Mouse (Mus musculus) MEL (cell line): Measurements from ENCODE around the gene Fundc1. TPM values are rescaled to one million over a fixed set of nuclear protein-coding genes. Genes with fewer than 3 reads are reported as not detected.

Experiments used
- DNase-seq: peaks from one replicate; pipeline ENCODE4 v3.0.0; 2011; ENCODE audit warnings: low read depth, low spot score
- H3K27ac ChIP-seq: 2 replicates; pipeline ENCODE4 v1.5.1; 2012; ENCODE audit warnings: low read depth, mild to moderate bottlenecking, control low read depth, low read length, moderate library complexity; ENCODE audit not compliant: control insufficient read depth
- H3K27me3 ChIP-seq, 2 experiments: fragments of 150-350 bp in 1 of 2; sonication (generic) in 1 of 2; 2 replicates each; pipeline ENCODE4 v1.6.1; 2012; ENCODE audit warnings: low read length in 2 of 2, mild to moderate bottlenecking in 2 of 2, improper control_type of control experiment in 1 of 2, moderate library complexity in 1 of 2; ENCODE audit not compliant: insufficient read depth in 2 of 2, control insufficient read depth in 1 of 2
- H3K36me3 ChIP-seq, 2 experiments: 2 replicates each; pipeline ENCODE4 v1.6.1; 2012 to 2014; ENCODE audit warnings: low read length in 2 of 2, improper control_type of control experiment in 1 of 2, inconsistent platforms in 1 of 2, mild to moderate bottlenecking in 1 of 2; ENCODE audit not compliant: insufficient read depth in 2 of 2, control insufficient read depth in 1 of 2
- H3K4me1 ChIP-seq, 2 experiments: fragments of 150-350 bp in 1 of 2; sonication (generic) in 1 of 2; 2 replicates each; pipeline ENCODE4 v1.6.1; 2012; ENCODE audit warnings: low read length in 2 of 2, improper control_type of control experiment in 1 of 2, mild to moderate bottlenecking in 1 of 2; ENCODE audit not compliant: insufficient read depth in 2 of 2, control insufficient read depth in 1 of 2
- H3K4me3 ChIP-seq, 2 experiments: fragments of 150-350 bp in 1 of 2; sonication (generic) in 1 of 2; 2 replicates each; pipeline ENCODE4 v1.5.1; 2012; ENCODE audit warnings: low read depth in 2 of 2, low read length in 2 of 2, mild to moderate bottlenecking in 2 of 2, moderate library complexity in 2 of 2, control low read depth in 1 of 2, improper control_type of control experiment in 1 of 2; ENCODE audit not compliant: control insufficient read depth in 1 of 2, insufficient read depth in 1 of 2
- H3K79me2 ChIP-seq: 2 replicates; pipeline ENCODE4 v1.6.1; 2012; ENCODE audit warnings: mild to moderate bottlenecking, low read length, moderate library complexity; ENCODE audit not compliant: control insufficient read depth, poor library complexity, insufficient read depth
- H3K9ac ChIP-seq: 2 replicates; pipeline ENCODE4 v1.6.1; 2012; ENCODE audit warnings: low read depth, mild to moderate bottlenecking, control low read depth, low read length, moderate library complexity; ENCODE audit not compliant: control insufficient read depth, poor library complexity, severe bottlenecking
- H3K9me3 ChIP-seq: fragments of 150-350 bp; sonication (generic); replicated peaks from 2 replicates; pipeline ENCODE4 v1.6.1; 2012; ENCODE audit warnings: mild to moderate bottlenecking, low read length, improper control_type of control experiment, moderate library complexity; ENCODE audit not compliant: insufficient read depth
- CHD1 ChIP-seq: IDR thresholded peaks from 2 replicates; pipeline ENCODE4 v1.6.1; 2012; ENCODE audit warnings: low read depth, mild to moderate bottlenecking, inconsistent platforms, low read length, improper control_type of control experiment
- ELF1 ChIP-seq: IDR thresholded peaks from 2 replicates; pipeline ENCODE4 v1.6.1; 2014; ENCODE audit warnings: low read depth, mild to moderate bottlenecking, inconsistent platforms, low read length, improper control_type of control experiment, moderate library complexity
- EP300 ChIP-seq, 2 experiments: IDR thresholded peaks; 2 replicates each; pipeline ENCODE4 v1.6.1; 2011; ENCODE audit warnings: improper control_type of control experiment in 2 of 2, low read length in 2 of 2, low read depth in 1 of 2, mild to moderate bottlenecking in 1 of 2
- GABPA ChIP-seq: IDR thresholded peaks from 2 replicates; pipeline ENCODE4 v1.6.1; 2012; ENCODE audit warnings: low read depth, mild to moderate bottlenecking, inconsistent platforms, low read length, improper control_type of control experiment, moderate library complexity
- GATA1 ChIP-seq: IDR thresholded peaks from 2 replicates; pipeline ENCODE4 v1.6.1; 2011; ENCODE audit warnings: low read depth, low read length, improper control_type of control experiment
- HCFC1 ChIP-seq: IDR thresholded peaks from 2 replicates; pipeline ENCODE4 v1.6.1; 2012; ENCODE audit warnings: low read depth, mild to moderate bottlenecking, inconsistent platforms, low read length, improper control_type of control experiment, moderate library complexity
- KAT2A ChIP-seq: conservative IDR thresholded peaks from 2 replicates; pipeline ENCODE4 v1.6.1; 2012; ENCODE audit warnings: low read depth, low read length, improper control_type of control experiment, inconsistent platforms
- MAFK ChIP-seq: IDR thresholded peaks from 2 replicates; pipeline ENCODE4 v1.6.1; 2011; ENCODE audit warnings: low read depth, mild to moderate bottlenecking, low read length, improper control_type of control experiment, borderline replicate concordance
- MAX ChIP-seq: IDR thresholded peaks from 2 replicates; pipeline ENCODE4 v1.6.1; 2011; ENCODE audit warnings: low read length, improper control_type of control experiment
- MYC ChIP-seq: IDR thresholded peaks from 2 replicates; pipeline ENCODE4 v1.6.1; 2011; ENCODE audit warnings: low read depth, mild to moderate bottlenecking, low read length, improper control_type of control experiment, moderate library complexity
- NRF1 ChIP-seq: IDR thresholded peaks from 2 replicates; pipeline ENCODE4 v1.6.1; 2014; ENCODE audit warnings: low read depth, mild to moderate bottlenecking, inconsistent platforms, low read length, improper control_type of control experiment, moderate library complexity; ENCODE audit not compliant: poor library complexity, insufficient read depth, severe bottlenecking
- POLR2AphosphoS2 ChIP-seq: IDR thresholded peaks from 2 replicates; pipeline ENCODE4 v1.6.1; 2011; ENCODE audit warnings: low read length, improper control_type of control experiment
- POLR2AphosphoS5 ChIP-seq: IDR thresholded peaks from 2 replicates; pipeline ENCODE4 v1.6.1; 2012; ENCODE audit warnings: low read depth, borderline replicate concordance, mild to moderate bottlenecking, inconsistent platforms, low read length, moderate library complexity, mixed read lengths
- SIN3A ChIP-seq: IDR thresholded peaks from 2 replicates; pipeline ENCODE4 v1.6.1; 2012; ENCODE audit warnings: low read length, improper control_type of control experiment, inconsistent platforms
- SMC3 ChIP-seq: IDR thresholded peaks from 2 replicates; pipeline ENCODE4 v1.6.1; 2011; ENCODE audit warnings: low read depth, low read length, improper control_type of control experiment
- TBP ChIP-seq: IDR thresholded peaks from 2 replicates; pipeline ENCODE4 v1.8.0; 2011; ENCODE audit warnings: low read depth, low read length, improper control_type of control experiment
- UBTF ChIP-seq: IDR thresholded peaks from 2 replicates; pipeline ENCODE4 v1.6.1; 2012; ENCODE audit warnings: low read depth, mild to moderate bottlenecking, inconsistent platforms, low read length, improper control_type of control experiment, moderate library complexity, borderline replicate concordance; ENCODE audit not compliant: insufficient read depth
- ZC3H11A ChIP-seq: IDR thresholded peaks from 2 replicates; pipeline ENCODE4 v1.6.1; 2012; ENCODE audit warnings: low read depth, mild to moderate bottlenecking, inconsistent platforms, low read length, improper control_type of control experiment
- ZKSCAN1 ChIP-seq: IDR thresholded peaks from 2 replicates; pipeline ENCODE4 v1.6.1; 2012; ENCODE audit warnings: low read depth, mild to moderate bottlenecking, inconsistent platforms, low read length, improper control_type of control experiment, moderate library complexity
- ZMIZ1 ChIP-seq: IDR thresholded peaks from 2 replicates; pipeline ENCODE4 v1.6.1; 2012; ENCODE audit warnings: low read depth, mild to moderate bottlenecking, inconsistent platforms, low read length, improper control_type of control experiment, moderate library complexity
- ZNF384 ChIP-seq: IDR thresholded peaks from 2 replicates; pipeline ENCODE4 v1.6.1; 2012; ENCODE audit warnings: low read depth, mild to moderate bottlenecking, inconsistent platforms, low read length, improper control_type of control experiment
- polyA plus RNA-seq, 2 experiments: library from polyadenylated mRNA; stranded (reverse) in 1 of 2; unstranded in 1 of 2; fragments of >175 nt in 1 of 2; fragments of >200 nt in 1 of 2; gene quantifications; 2 replicates each; pipeline versions ENCODE4 v1.2.1 to v1.2.4; 2012; ENCODE audit warnings: low replicate concordance in 2 of 2, low read depth in 1 of 2; ENCODE audit not compliant: insufficient read length in 2 of 2, insufficient read depth in 1 of 2, missing spikeins in 1 of 2
- total RNA-seq: library from RNA; depleted of rRNA; stranded (reverse); fragments of 300-350 nt; gene quantifications from 2 replicates; pipeline ENCODE4 v1.2.3, GENCODE M21; 2012

Gene Fundc1
- total and polyA plus RNA-seq, 3 experiments: 18.3 to 29.4 TPM; not detected in 1

DNA sequence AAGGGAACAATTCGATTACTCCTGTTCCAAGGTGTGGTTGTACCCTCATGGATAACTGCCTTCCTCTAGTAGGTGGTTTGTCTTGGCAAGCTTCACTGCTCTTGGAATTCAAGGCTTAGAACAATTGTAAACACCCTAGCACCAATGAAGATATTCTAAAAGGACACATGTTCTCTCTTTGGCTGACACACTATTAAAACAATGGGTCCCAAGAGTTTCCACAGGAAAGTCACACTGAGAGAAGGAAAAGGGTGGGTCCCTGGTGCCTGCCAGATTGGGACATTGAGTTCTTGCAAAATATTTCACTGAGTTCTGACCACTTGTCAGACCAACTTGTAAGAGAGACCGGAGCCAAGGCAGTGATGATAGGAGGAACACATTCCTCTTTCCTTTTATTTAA is 45.1 kb downstream of the Fundc1 start:
- no peak for DNase-seq
- Histone ChIP-seq H3K27ac (no peak overlapping the region), H3K4me3 (no peak overlapping the region), H3K9ac (no peak overlapping the region), H3K79me2 (no peaks in the 10 kb centered on the region), H3K9me3 (no peaks in the 10 kb centered on the region), H3K27me3 (no peaks in the 10 kb centered on the region)
- no peak for TF ChIP-seq ZMIZ1
- TF ChIP-seq MAX: no peak
- no peak for TF ChIP-seq MAFK
- no peak for TF ChIP-seq ZKSCAN1
- no peak for TF ChIP-seq GABPA
- no peak for TF ChIP-seq GATA1
- no peak for TF ChIP-seq NRF1
- TF ChIP-seq ZNF384: no peak
- TF ChIP-seq SMC3: no peak
- TF ChIP-seq ZC3H11A: no peak
- no peak for TF ChIP-seq CHD1
- TF ChIP-seq EP300 (IDR thresholded peaks at IDR 0.05; ENCODE audit: low read depth in 1 of 2, low read length in 2 of 2): no peak
- no peak for TF ChIP-seq KAT2A
- TF ChIP-seq UBTF: no peak
- no peak for TF ChIP-seq POLR2AphosphoS2
- TF ChIP-seq SIN3A: no peak
- TF ChIP-seq POLR2AphosphoS5: no peak
- TF ChIP-seq MYC: no peak
- no peak for TF ChIP-seq TBP
- TF ChIP-seq ELF1: no peak
- TF ChIP-seq, all 39 proteins: peak for 0
- no peaks in the 10 kb centered on the region for H3K36me3 ChIP-seq
- no peaks in the 10 kb centered on the region for H3K4me1 ChIP-seq

DNA sequence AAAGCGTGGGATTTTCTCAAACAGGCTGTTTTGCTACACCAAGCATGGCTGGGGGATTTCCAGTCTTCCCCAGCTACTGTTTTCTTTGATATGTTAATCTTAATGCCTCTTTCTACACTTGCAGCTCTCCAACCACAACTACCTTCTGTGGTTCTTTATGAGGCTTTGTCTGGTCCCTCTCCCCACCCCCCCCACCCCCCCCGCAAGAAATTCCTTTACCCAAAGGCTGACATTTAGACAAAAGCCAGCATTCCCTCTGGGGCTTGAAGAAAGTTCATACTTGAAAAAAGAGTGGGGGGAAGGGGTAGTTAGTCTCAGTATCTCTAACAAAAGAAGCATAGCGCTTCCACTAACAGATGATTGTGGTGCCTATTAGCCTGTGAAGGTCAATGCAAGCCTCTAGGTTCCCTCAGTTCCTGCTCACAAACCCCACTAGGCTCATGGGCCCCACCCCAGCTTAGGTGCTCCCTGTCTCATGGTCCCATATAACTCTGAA is 50.9 kb downstream of the Fundc1 start:
- H3K79me2 ChIP-seq: no peaks in the 10 kb centered on the region
- no peak for TF ChIP-seq POLR2AphosphoS2
- TF ChIP-seq MYC: no peak
- no peak for TF ChIP-seq HCFC1
- no peak for TF ChIP-seq ZNF384
- H3K9ac ChIP-seq: no peak overlapping the region
- no peak overlapping the region for H3K4me3 ChIP-seq
- peaks cover 0 to 2% of the 10 kb centered on the region in 2 experiments; a peak in 1 of 4 replicates for H3K36me3 ChIP-seq
- no peak overlapping the region for H3K27ac ChIP-seq
- H3K9me3 ChIP-seq: no peaks in the 10 kb centered on the region
- no peak for DNase-seq
- H3K4me1 ChIP-seq: no peaks in the 10 kb centered on the region
- no peaks in the 10 kb centered on the region for H3K27me3 ChIP-seq
